Mouse (Mus musculus): ENCODE measurements around the gene Uhrf1.
"Not testable (repeated sequence)": the region's sequence is repeated elsewhere in the genome, so short reads cannot be mapped to it uniquely, and the experiment has no call there.

Gene Uhrf1

GRCm38 (mm10) chr17:56303160-56303846, at the start of gene Uhrf1:
Gene Uhrf1 (plus strand): TSS chr17:56303321.
- H3K27me3 ChIP-seq (ENCODE audit: control insufficient read depth, insufficient read depth, low read length, poor library complexity, severe bottlenecking) = no peaks in the 10 kb centered on the region
- DNase-seq (ENCODE audit: low read depth, low spot score) = peak; percentile 68
- no peaks in the 10 kb centered on the region for H3K36me3 ChIP-seq (ENCODE audit: control insufficient read depth, insufficient read depth, low read length, poor library complexity, severe bottlenecking)

GRCm38 (mm10) chr17:56254695-56255094, 48.4 kb upstream of the Uhrf1 start:
- H3K27me3 ChIP-seq (ENCODE audit: control insufficient read depth, insufficient read depth, low read length, poor library complexity, severe bottlenecking) = no peaks in the 10 kb centered on the region
- DNase-seq (ENCODE audit: low read depth, low spot score) = no peak
- H3K36me3 ChIP-seq (ENCODE audit: control insufficient read depth, insufficient read depth, low read length, poor library complexity, severe bottlenecking) = no peaks in the 10 kb centered on the region

GRCm38 (mm10) chr17:56255429-56255828, 47.7 kb upstream of the Uhrf1 start:
- Histone ChIP-seq H3K27me3 (ENCODE audit: control insufficient read depth, insufficient read depth, low read length, poor library complexity, severe bottlenecking) (no peaks in the 10 kb centered on the region), H3K36me3 (ENCODE audit: control insufficient read depth, insufficient read depth, low read length, poor library complexity, severe bottlenecking) (no peaks in the 10 kb centered on the region)
- DNase-seq (ENCODE audit: low read depth, low spot score) = no peak

- peak; percentile 99 for DNase-seq (ENCODE audit: low read depth, low spot score)
- Histone ChIP-seq H3K27me3 (ENCODE audit: control insufficient read depth, insufficient read depth, low read length, poor library complexity, severe bottlenecking) (no peaks in the 10 kb centered on the region), H3K36me3 (ENCODE audit: control insufficient read depth, insufficient read depth, low read length, poor library complexity, severe bottlenecking) (no peaks in the 10 kb centered on the region)
These were observed 47.3 kb upstream of the Uhrf1 start for GRCm38 (mm10) chr17:56255863-56256238.

- H3K36me3 ChIP-seq (ENCODE audit: control insufficient read depth, insufficient read depth, low read length, poor library complexity, severe bottlenecking) = peaks cover 4% of the 10 kb centered on the region; the same call in 1 of the 2 replicates
- H3K27me3 ChIP-seq (ENCODE audit: control insufficient read depth, insufficient read depth, low read length, poor library complexity, severe bottlenecking) = no peaks in the 10 kb centered on the region
- DNase-seq (ENCODE audit: low read depth, low spot score) = peak; percentile 98
These were observed 46.8 kb upstream of the Uhrf1 start, which contains the start of gene Fem1a for GRCm38 (mm10) chr17:56256239-56256881. Gene Fem1a (plus strand): TSS chr17:56256810.

- Histone ChIP-seq H3K27me3 (ENCODE audit: control insufficient read depth, insufficient read depth, low read length, poor library complexity, severe bottlenecking) (no peaks in the 10 kb centered on the region), H3K36me3 (ENCODE audit: control insufficient read depth, insufficient read depth, low read length, poor library complexity, severe bottlenecking) (peaks cover 5% of the 10 kb centered on the region)
- peak; percentile 32 for DNase-seq (ENCODE audit: low read depth, low spot score)
These were observed 45.8 kb upstream of the Uhrf1 start for GRCm38 (mm10) chr17:56257181-56257894.

- not testable (repeated sequence) for DNase-seq (ENCODE audit: low read depth, low spot score); H3K27me3 ChIP-seq (ENCODE audit: control insufficient read depth, insufficient read depth, low read length, poor library complexity, severe bottlenecking); H3K36me3 ChIP-seq (ENCODE audit: control insufficient read depth, insufficient read depth, low read length, poor library complexity, severe bottlenecking)
These were observed 44.9 kb upstream of the Uhrf1 start for GRCm38 (mm10) chr17:56258269-56258668.

- H3K36me3 ChIP-seq (ENCODE audit: control insufficient read depth, insufficient read depth, low read length, poor library complexity, severe bottlenecking); DNase-seq (ENCODE audit: low read depth, low spot score): not testable (repeated sequence)
These were observed 44.3 kb upstream of the Uhrf1 start for GRCm38 (mm10) chr17:56258812-56259211.

GRCm38 (mm10) chr17:56259301-56260037, 43.7 kb upstream of the Uhrf1 start:
- no peak for DNase-seq (ENCODE audit: low read depth, low spot score)
- Histone ChIP-seq H3K27me3 (ENCODE audit: control insufficient read depth, insufficient read depth, low read length, poor library complexity, severe bottlenecking) (no peaks in the 10 kb centered on the region), H3K36me3 (ENCODE audit: control insufficient read depth, insufficient read depth, low read length, poor library complexity, severe bottlenecking) (peaks cover 5% of the 10 kb centered on the region)

More at GRCm38 (mm10) chr17:56258812-56259211, 44.3 kb upstream of the Uhrf1 start:
- H3K27me3 ChIP-seq (ENCODE audit: control insufficient read depth, insufficient read depth, low read length, poor library complexity, severe bottlenecking) = not testable (repeated sequence)

GRCm38 (mm10) chr17:56261166-56261565, 42.0 kb upstream of the Uhrf1 start:
- Histone ChIP-seq H3K27me3 (ENCODE audit: control insufficient read depth, insufficient read depth, low read length, poor library complexity, severe bottlenecking) (no peaks in the 10 kb centered on the region), H3K36me3 (ENCODE audit: control insufficient read depth, insufficient read depth, low read length, poor library complexity, severe bottlenecking) (peaks cover 5% of the 10 kb centered on the region)
- DNase-seq (ENCODE audit: low read depth, low spot score) = no peak

- peaks cover 5% of the 10 kb centered on the region for H3K36me3 ChIP-seq (ENCODE audit: control insufficient read depth, insufficient read depth, low read length, poor library complexity, severe bottlenecking)
- no peak for DNase-seq (ENCODE audit: low read depth, low spot score)
- no peaks in the 10 kb centered on the region for H3K27me3 ChIP-seq (ENCODE audit: control insufficient read depth, insufficient read depth, low read length, poor library complexity, severe bottlenecking)
These were observed 40.5 kb upstream of the Uhrf1 start for GRCm38 (mm10) chr17:56262645-56263094.

GRCm38 (mm10) chr17:56264020-56264419, 39.1 kb upstream of the Uhrf1 start:
- Histone ChIP-seq H3K36me3 (ENCODE audit: control insufficient read depth, insufficient read depth, low read length, poor library complexity, severe bottlenecking) (peaks cover 5% of the 10 kb centered on the region), H3K27me3 (ENCODE audit: control insufficient read depth, insufficient read depth, low read length, poor library complexity, severe bottlenecking) (no peaks in the 10 kb centered on the region)
- DNase-seq (ENCODE audit: low read depth, low spot score) = peak; percentile 90

- Histone ChIP-seq H3K36me3 (ENCODE audit: control insufficient read depth, insufficient read depth, low read length, poor library complexity, severe bottlenecking) (peaks cover 5% of the 10 kb centered on the region), H3K27me3 (ENCODE audit: control insufficient read depth, insufficient read depth, low read length, poor library complexity, severe bottlenecking) (no peaks in the 10 kb centered on the region)
- peak; percentile 88 for DNase-seq (ENCODE audit: low read depth, low spot score)
These were observed 38.1 kb upstream of the Uhrf1 start for GRCm38 (mm10) chr17:56265011-56265410.

- no peaks in the 10 kb centered on the region for H3K27me3 ChIP-seq (ENCODE audit: control insufficient read depth, insufficient read depth, low read length, poor library complexity, severe bottlenecking)
- DNase-seq (ENCODE audit: low read depth, low spot score) = no peak
- peaks cover 5% of the 10 kb centered on the region for H3K36me3 ChIP-seq (ENCODE audit: control insufficient read depth, insufficient read depth, low read length, poor library complexity, severe bottlenecking)
These were observed 37.3 kb upstream of the Uhrf1 start for GRCm38 (mm10) chr17:56265869-56266268.

Data from splenic B cell, adult 2 months (primary cell).